Mouse (Mus musculus) lung, embryonic 16.5 days (tissue): ENCODE measurements at regions not wholly inside any gene's neighbourhood (a gene's known extent, or its start where the extent isn't known, plus 50 kb on each side); places are given as distances from the start of the nearest gene placed in this dataset.

Source experiments
- ATAC-seq: fragments of 200-750 bp; cut with Nextera tagmentation; 2 replicates; pipeline ENCODE4 v1.8.0; 2017; ENCODE audit warnings: low read depth, mild to moderate bottlenecking, moderate library complexity
- H3K27ac ChIP-seq: fragments of 300-500 bp; sonication (generic); 2 replicates; pipeline ENCODE4 v1.5.1; 2014; ENCODE audit warnings: mild to moderate bottlenecking, control low read depth, low read length
- H3K27me3 ChIP-seq: fragments of 300-500 bp; sonication (generic); 2 replicates; pipeline ENCODE4 v1.6.1; 2014; ENCODE audit warnings: low read depth, low read length, mixed read lengths; ENCODE audit not compliant: control insufficient read depth, insufficient read depth
- H3K36me3 ChIP-seq: fragments of 300-500 bp; sonication (generic); 2 replicates; pipeline ENCODE4 v1.6.1; 2014; ENCODE audit warnings: low read length; ENCODE audit not compliant: control insufficient read depth, insufficient read depth
- H3K4me1 ChIP-seq: fragments of 300-500 bp; sonication (generic); replicated peaks from 2 replicates; pipeline ENCODE4 v1.6.1; 2014; ENCODE audit warnings: low read length, mixed read lengths; ENCODE audit not compliant: control insufficient read depth, insufficient read depth
- H3K4me2 ChIP-seq: fragments of 300-500 bp; sonication (generic); 2 replicates; pipeline ENCODE4 v1.6.1; 2014; ENCODE audit warnings: low read depth, low read length, control low read depth
- H3K4me3 ChIP-seq: fragments of 300-500 bp; sonication (generic); 2 replicates; pipeline ENCODE4 v1.5.1; 2014; ENCODE audit warnings: mild to moderate bottlenecking, low read length, control low read depth
- H3K9ac ChIP-seq: fragments of 300-500 bp; sonication (generic); 2 replicates; pipeline ENCODE4 v1.6.1; 2014; ENCODE audit warnings: low read length, control low read depth
- H3K9me3 ChIP-seq: fragments of 300-500 bp; sonication (generic); 2 replicates; pipeline ENCODE4 v1.6.1; 2016; ENCODE audit warnings: low read length; ENCODE audit not compliant: control insufficient read depth
- WGBS: fragments of 180-500 bp; shearing (Covaris S2); extraction: QIAGEN DNeasy Blood & Tissue Kit; methylation state at CpG from one replicate; pipeline ENCODE4 v1.1.7; 2014; 5-methylcytosine and 5-hydroxymethylcytosine counted together

- WGBS = 76% methylated on average over 2 of the region's 2 CpGs
- Histone ChIP-seq H3K9ac (no peak overlapping the region), H3K27me3 (no peaks in the 10 kb centered on the region), H3K36me3 (no peaks in the 10 kb centered on the region), H3K9me3 (no peaks in the 10 kb centered on the region), H3K4me3 (no peak overlapping the region), H3K4me1 (no peaks in the 10 kb centered on the region), H3K4me2 (no peak overlapping the region), H3K27ac (no peak overlapping the region)
- no peak for ATAC-seq
These were observed 52.9 kb upstream of the Gm10944 start for GRCm38 (mm10) chr10:10628236-10628717.

- H3K4me2 ChIP-seq = no peak overlapping the region
- no peaks in the 10 kb centered on the region for H3K9me3 ChIP-seq
- WGBS = 32% methylated on average over 12 of the region's 12 CpGs
- no peak overlapping the region for H3K4me3 ChIP-seq
- no peak overlapping the region for H3K27ac ChIP-seq
- no peak overlapping the region for H3K9ac ChIP-seq
- no peak for ATAC-seq
- no peaks in the 10 kb centered on the region for H3K27me3 ChIP-seq
- H3K36me3 ChIP-seq = no peaks in the 10 kb centered on the region
- no peaks in the 10 kb centered on the region for H3K4me1 ChIP-seq
These were observed 57.1 kb upstream of the Rab32 start for GRCm38 (mm10) chr10:10614976-10615762.

GRCm38 (mm10) chr10:10610561-10611345 lies 52.7 kb upstream of the Rab32 start:
- no peak overlapping the region for H3K4me3 ChIP-seq
- 62% methylated on average over 3 of the region's 3 CpGs for WGBS
- no peak overlapping the region for H3K4me2 ChIP-seq
- H3K9ac ChIP-seq = no peak overlapping the region
- no peaks in the 10 kb centered on the region for H3K27me3 ChIP-seq
- H3K9me3 ChIP-seq = no peaks in the 10 kb centered on the region
- H3K36me3 ChIP-seq = no peaks in the 10 kb centered on the region
- peak; percentile 65; the same call in 1 of the 2 replicates for ATAC-seq
- H3K27ac ChIP-seq = no peak overlapping the region
- H3K4me1 ChIP-seq = no peaks in the 10 kb centered on the region

GRCm38 (mm10) chr10:10608626-10609168 lies 50.6 kb upstream of the Rab32 start:
- Histone ChIP-seq H3K27me3 (no peaks in the 10 kb centered on the region), H3K4me3 (no peak overlapping the region), H3K27ac (no peak overlapping the region), H3K36me3 (no peaks in the 10 kb centered on the region), H3K4me2 (no peak overlapping the region), H3K9me3 (no peaks in the 10 kb centered on the region), H3K4me1 (no peaks in the 10 kb centered on the region), H3K9ac (no peak overlapping the region)
- WGBS = 88% methylated on average over 1 of the region's 1 CpGs
- ATAC-seq = no peak
